Mouse (Mus musculus) limb, embryonic 11.5 days (tissue): ENCODE results near the gene Ptger1. TPM values are rescaled to one million over a fixed set of nuclear protein-coding genes. Genes with fewer than 3 reads are reported as not detected.

ENCODE experiments used
- ATAC-seq: fragments of 200-750 bp; cut with Nextera tagmentation; 2 replicates; pipeline ENCODE4 v1.8.0; 2017; ENCODE audit warnings: low read depth; ENCODE audit not compliant: insufficient number of reproducible peaks, low FRiP score, low TSS enrichment
- DNase-seq: peaks from one replicate; pipeline ENCODE4 v3.0.0-alpha.2; 2015; ENCODE audit warnings: low spot score
- H3K27ac ChIP-seq: fragments of 300-500 bp; sonication (generic); replicated peaks from 2 replicates; pipeline ENCODE4 v1.5.1; 2014; ENCODE audit warnings: low read depth, mild to moderate bottlenecking, low read length
- H3K27me3 ChIP-seq: fragments of 300-500 bp; sonication (generic); 2 replicates; pipeline ENCODE4 v1.6.1; 2014; ENCODE audit warnings: mild to moderate bottlenecking, low read length, mixed read lengths; ENCODE audit not compliant: control insufficient read depth, insufficient read depth
- H3K36me3 ChIP-seq: fragments of 300-500 bp; sonication (generic); 2 replicates; pipeline ENCODE4 v1.6.1; 2014; ENCODE audit warnings: mild to moderate bottlenecking, low read length, moderate library complexity, mixed read lengths; ENCODE audit not compliant: control insufficient read depth, insufficient read depth
- H3K4me1 ChIP-seq: fragments of 300-500 bp; sonication (generic); 2 replicates; pipeline ENCODE4 v1.6.1; 2014; ENCODE audit warnings: low read length, mixed read lengths; ENCODE audit not compliant: control insufficient read depth, insufficient read depth
- H3K4me2 ChIP-seq: fragments of 300-500 bp; sonication (generic); 2 replicates; pipeline ENCODE4 v1.6.1; 2014; ENCODE audit warnings: low read depth, mild to moderate bottlenecking, moderate library complexity; ENCODE audit not compliant: severe bottlenecking
- H3K4me3 ChIP-seq: fragments of 300-500 bp; sonication (generic); 2 replicates; pipeline ENCODE4 v1.5.1; 2014; ENCODE audit warnings: low read depth, low read length
- H3K9ac ChIP-seq: fragments of 300-500 bp; sonication (generic); 2 replicates; pipeline ENCODE4 v1.6.1; 2014; ENCODE audit warnings: mild to moderate bottlenecking, low read length
- H3K9me3 ChIP-seq: fragments of 300-500 bp; sonication (generic); 2 replicates; pipeline ENCODE4 v1.6.1; 2016; ENCODE audit warnings: low read length; ENCODE audit not compliant: control insufficient read depth
- WGBS: fragments of 180-500 bp; shearing (Covaris S2); extraction: QIAGEN DNeasy Blood & Tissue Kit; methylation state at CpG from one replicate; pipeline ENCODE4 v1.1.7; 2014; 5-methylcytosine and 5-hydroxymethylcytosine counted together
- polyA plus RNA-seq: library from polyadenylated mRNA; unstranded; fragments of >200 nt; fragmentation: Nextera tagmentation; extraction: Ambion mirVana; gene quantifications from 2 replicates; pipeline ENCODE4 v1.2.1, GENCODE M21; 2014

Gene Ptger1
- polyA plus RNA-seq, 1 experiment from 2014 or later, result 0.59 TPM

DNA sequence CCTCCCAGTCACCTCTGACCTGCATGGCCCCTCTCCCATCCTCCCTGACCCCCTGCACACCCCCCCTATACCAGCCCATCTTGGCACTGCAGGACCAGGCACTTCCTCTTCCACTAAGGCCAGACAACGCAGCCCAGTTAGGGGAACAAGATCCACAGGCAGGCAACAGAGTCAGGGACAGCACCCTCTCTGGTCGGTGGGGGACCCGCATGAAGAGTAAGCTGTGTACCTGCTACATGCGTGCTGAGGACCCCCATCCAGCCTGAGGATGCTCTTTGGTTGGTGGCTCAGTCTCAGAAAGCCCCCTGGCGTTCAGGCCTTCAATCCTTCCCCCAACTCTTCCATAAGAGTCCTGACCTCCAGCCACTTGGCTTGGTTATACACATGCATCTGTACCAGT is 39.9 kb downstream of the Ptger1 start:
- DNase-seq, result no peak
- H3K4me2 ChIP-seq, result no peak overlapping the region
- H3K9ac ChIP-seq, result no peak overlapping the region
- H3K36me3 ChIP-seq, result no peaks in the 10 kb centered on the region
- no peak for ATAC-seq
- no peaks in the 10 kb centered on the region for H3K27me3 ChIP-seq
- no peaks in the 10 kb centered on the region for H3K9me3 ChIP-seq
- H3K4me1 ChIP-seq, result no peaks in the 10 kb centered on the region
- 73% methylated on average over 5 of the region's 5 CpGs for whole genome bisulfite sequencing
- no peak overlapping the region for H3K4me3 ChIP-seq
- no peak overlapping the region for H3K27ac ChIP-seq

DNA sequence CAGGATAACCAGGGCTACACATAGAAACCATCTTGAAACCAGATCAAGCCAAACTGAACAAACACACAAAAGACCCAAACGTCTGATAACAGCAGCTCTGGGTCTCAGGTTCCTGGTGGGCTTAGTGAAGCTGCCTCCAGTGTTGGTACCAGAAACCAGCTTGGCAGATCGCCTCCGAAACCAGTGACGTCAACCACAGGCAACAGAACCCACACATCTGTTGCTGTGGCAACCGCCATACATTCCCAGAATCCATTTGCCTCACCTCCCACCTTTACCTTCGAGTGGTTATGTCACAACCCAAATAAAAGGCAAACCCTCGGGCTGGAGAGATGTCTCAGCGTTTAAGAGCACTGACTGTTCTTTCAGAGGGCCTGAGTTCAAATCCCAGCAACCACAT is 41.1 kb downstream of the Ptger1 start:
- H3K27ac ChIP-seq, result no peak overlapping the region
- H3K36me3 ChIP-seq, result no peaks in the 10 kb centered on the region
- H3K4me3 ChIP-seq, result no peak overlapping the region
- H3K4me2 ChIP-seq, result no peak overlapping the region
- WGBS, result 77% methylated on average over 8 of the region's 8 CpGs
- no peaks in the 10 kb centered on the region for H3K9me3 ChIP-seq
- no peaks in the 10 kb centered on the region for H3K4me1 ChIP-seq
- ATAC-seq (no peak), DNase-seq (no peak)
- no peak overlapping the region for H3K9ac ChIP-seq
- H3K27me3 ChIP-seq, result no peaks in the 10 kb centered on the region

DNA sequence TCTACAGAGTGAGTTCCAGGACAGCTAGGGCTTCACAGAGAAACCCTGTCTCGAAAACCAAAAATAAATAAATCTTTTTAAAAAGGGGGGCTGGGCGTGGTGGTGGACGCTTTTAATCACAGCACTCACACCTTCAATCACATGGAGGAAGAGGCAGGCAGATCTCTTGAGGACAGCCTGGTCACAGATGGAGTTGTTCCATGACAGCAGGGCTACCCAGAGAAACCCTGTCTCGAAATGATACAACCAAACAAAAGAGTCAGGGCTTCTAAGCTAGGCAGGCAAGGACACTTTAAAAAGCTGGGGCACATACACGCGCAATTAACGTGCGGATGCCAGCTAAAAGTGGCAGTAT is 48.2 kb downstream of the Ptger1 start:
- ATAC-seq, result no peak; the same call in 1 of the 2 replicates
- Histone ChIP-seq H3K36me3 (no peaks in the 10 kb centered on the region), H3K4me2 (peak overlapping the region; percentile 36; the same call in 1 of the 2 replicates), H3K4me3 (peak overlapping the region; percentile 83), H3K4me1 (peaks cover 8% of the 10 kb centered on the region), H3K27ac (no peak overlapping the region), H3K9me3 (no peaks in the 10 kb centered on the region), H3K9ac (no peak overlapping the region), H3K27me3 (no peaks in the 10 kb centered on the region)
- WGBS, result 18% methylated on average over 8 of the region's 8 CpGs
- DNase-seq, result no peak

DNA sequence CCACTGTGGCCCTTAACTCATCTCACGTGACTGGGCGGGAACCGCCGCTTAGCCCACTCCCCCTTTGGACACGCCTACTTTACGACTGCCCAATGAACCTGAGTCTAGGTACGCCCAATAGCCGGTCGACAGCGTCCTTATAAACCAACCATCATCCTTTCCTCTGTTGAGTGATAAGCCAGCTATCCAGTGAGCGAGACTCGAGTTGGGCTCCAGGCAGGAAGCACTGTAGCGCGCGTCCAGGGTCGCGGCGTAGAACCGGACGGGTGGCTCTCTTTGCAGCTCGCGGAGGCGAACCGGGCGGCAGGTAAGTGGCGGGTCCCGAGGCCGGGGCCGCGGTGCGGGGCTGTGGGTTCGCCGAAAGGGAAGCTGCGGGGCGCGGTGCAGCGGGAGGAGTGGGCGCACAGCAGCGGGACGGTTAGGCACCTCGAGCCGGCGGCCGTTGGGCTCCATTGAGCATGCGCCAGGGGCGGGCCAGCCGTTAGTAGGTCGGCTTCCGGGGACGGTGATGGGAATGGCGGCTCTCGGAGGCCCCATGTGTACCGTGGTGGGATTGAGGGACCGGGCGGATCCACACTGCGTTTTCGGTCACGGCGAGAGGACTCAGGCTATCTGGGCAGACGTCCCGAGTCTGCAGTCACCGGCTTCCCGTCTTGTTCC is 48.7 kb downstream of the Ptger1 start, which contains the start of gene Ddx39:
Ddx39 (plus strand) TSS at position 147 of the 660 bp plus-strand sequence.
- DNase-seq (peak; percentile 93), ATAC-seq (peak; percentile 99)
- no peaks in the 10 kb centered on the region for H3K27me3 ChIP-seq
- H3K9ac ChIP-seq, result peak within 1 kb of the TSS; percentile 77
- H3K4me2 ChIP-seq, result peak within 1 kb of the TSS; percentile 74
- peaks cover 3% of the 10 kb centered on the region for H3K36me3 ChIP-seq
- no peaks in the 10 kb centered on the region for H3K9me3 ChIP-seq
- peaks cover 8% of the 10 kb centered on the region for H3K4me1 ChIP-seq
- peak within 1 kb of the TSS; percentile 53 for H3K27ac ChIP-seq
- WGBS, result under 1% methylated on average over 52 of the region's 63 CpGs
- H3K4me3 ChIP-seq, result peak within 1 kb of the TSS; percentile 83

DNA sequence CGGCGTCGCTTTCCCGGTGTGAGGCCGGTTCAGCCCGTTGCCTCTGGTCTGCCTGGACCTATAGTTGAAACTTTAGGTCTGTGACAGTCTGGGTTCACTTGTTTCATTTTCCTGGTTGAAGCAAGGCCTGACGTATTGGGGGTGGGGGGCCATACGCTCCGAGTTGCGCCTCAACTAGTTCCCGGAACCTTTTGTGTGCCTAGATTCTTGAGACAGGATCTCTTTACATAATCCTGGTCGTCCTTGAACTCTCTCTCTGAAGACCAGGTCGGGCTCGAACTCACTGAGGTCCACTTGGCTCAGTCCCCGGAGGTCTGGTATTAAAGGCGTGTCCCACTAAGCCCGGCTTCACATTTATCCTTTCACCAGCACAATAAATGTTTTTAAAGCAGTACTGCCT is 49.3 kb downstream of the Ptger1 start:
- WGBS, result 1% methylated on average over 17 of the region's 17 CpGs

GRCm38 (mm10) chr8:83716563-83716962 is 50.1 kb downstream of the Ptger1 start:
- Histone ChIP-seq H3K27me3 (no peaks in the 10 kb centered on the region), H3K9me3 (no peaks in the 10 kb centered on the region), H3K4me3 (no peak overlapping the region; the same call in 1 of the 2 replicates), H3K9ac (no peak overlapping the region), H3K4me2 (peak overlapping the region; percentile 74), H3K27ac (no peak overlapping the region), H3K36me3 (peaks cover 17% of the 10 kb centered on the region), H3K4me1 (peaks cover 8% of the 10 kb centered on the region)
- DNase-seq (no peak), ATAC-seq (no peak)
- 66% methylated on average over 2 of the region's 2 CpGs for WGBS

More for the DNA sequence above, 49.3 kb downstream of the Ptger1 start:
- Histone ChIP-seq H3K9ac (peak overlapping the region; percentile 77), H3K4me3 (peak overlapping the region; percentile 83), H3K4me2 (peak overlapping the region; percentile 74), H3K9me3 (no peaks in the 10 kb centered on the region), H3K4me1 (peaks cover 8% of the 10 kb centered on the region), H3K27ac (no peak overlapping the region), H3K27me3 (no peaks in the 10 kb centered on the region), H3K36me3 (peaks cover 9% of the 10 kb centered on the region)
- ATAC-seq, result 0 out of 2 replicates have a peak, but pooled peaks have one; percentile 8
- DNase-seq, result no peak

DNA sequence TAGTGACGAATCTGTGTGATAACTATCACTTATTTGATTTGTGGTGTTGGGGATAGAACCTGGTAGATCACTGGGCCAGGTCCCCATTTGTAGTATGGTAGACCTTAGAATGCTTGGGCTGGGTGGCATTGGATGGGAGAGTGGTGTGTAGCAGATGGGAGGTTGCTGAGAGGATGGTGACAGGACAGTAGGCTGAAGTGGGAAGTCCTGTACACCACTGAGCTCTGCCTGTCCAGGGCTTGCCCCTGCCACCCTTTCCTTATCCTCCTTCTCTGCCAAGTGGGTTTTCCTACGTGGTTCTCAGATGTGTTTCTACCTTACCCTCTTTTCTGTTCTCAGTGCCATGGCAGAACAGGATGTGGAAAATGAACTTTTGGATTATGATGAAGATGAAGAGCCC is 52.6 kb downstream of the Ptger1 start:
- no peak overlapping the region for H3K4me2 ChIP-seq
- 91% methylated on average over 2 of the region's 2 CpGs for WGBS
- H3K36me3 ChIP-seq, result peaks cover 35% of the 10 kb centered on the region
- ATAC-seq (no peak), DNase-seq (no peak)
- no peak overlapping the region for H3K27ac ChIP-seq
- H3K9ac ChIP-seq, result no peak overlapping the region
- H3K4me3 ChIP-seq, result no peak overlapping the region
- no peaks in the 10 kb centered on the region for H3K27me3 ChIP-seq
- no peaks in the 10 kb centered on the region for H3K9me3 ChIP-seq
- peaks cover 8% of the 10 kb centered on the region for H3K4me1 ChIP-seq

DNA sequence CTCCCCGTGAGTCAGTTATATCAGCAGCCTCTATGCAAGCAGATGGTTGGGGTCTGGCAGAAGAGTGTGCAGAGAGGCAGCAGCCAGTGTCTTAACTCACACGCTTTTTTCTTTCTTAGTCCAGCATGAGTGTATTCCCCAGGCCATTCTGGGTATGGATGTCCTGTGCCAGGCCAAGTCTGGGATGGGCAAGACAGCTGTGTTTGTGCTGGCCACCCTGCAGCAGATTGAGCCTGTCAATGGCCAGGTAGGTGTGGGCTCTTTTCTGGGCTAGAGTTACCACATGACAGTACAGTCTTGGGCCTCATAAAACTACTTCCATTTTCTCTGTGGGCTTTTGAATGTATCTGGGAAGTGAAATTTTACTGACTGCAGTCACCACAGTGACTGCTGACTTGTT is 53.2 kb downstream of the Ptger1 start:
- DNase-seq (no peak), ATAC-seq (no peak)
- WGBS, result 79% methylated on average over 2 of the region's 2 CpGs
- Histone ChIP-seq H3K4me2 (no peak overlapping the region), H3K9me3 (no peaks in the 10 kb centered on the region), H3K9ac (no peak overlapping the region), H3K4me3 (no peak overlapping the region), H3K4me1 (peaks cover 8% of the 10 kb centered on the region), H3K36me3 (peaks cover 39% of the 10 kb centered on the region), H3K27me3 (no peaks in the 10 kb centered on the region), H3K27ac (no peak overlapping the region)
